Mouse (Mus musculus) thymus, postnatal 14 days (tissue): ENCODE measurements at regions not wholly inside any gene's neighbourhood (a gene's known extent, or its start where the extent isn't known, plus 50 kb on each side); places are given as distances from the start of the nearest gene placed in this dataset.
A peak's percentile ranks its signal among the peaks of the same experiment; 100 is the strongest.

ENCODE experiments used
- DNase-seq: peaks from one replicate; pipeline ENCODE4 v3.0.0; 2021

DNA sequence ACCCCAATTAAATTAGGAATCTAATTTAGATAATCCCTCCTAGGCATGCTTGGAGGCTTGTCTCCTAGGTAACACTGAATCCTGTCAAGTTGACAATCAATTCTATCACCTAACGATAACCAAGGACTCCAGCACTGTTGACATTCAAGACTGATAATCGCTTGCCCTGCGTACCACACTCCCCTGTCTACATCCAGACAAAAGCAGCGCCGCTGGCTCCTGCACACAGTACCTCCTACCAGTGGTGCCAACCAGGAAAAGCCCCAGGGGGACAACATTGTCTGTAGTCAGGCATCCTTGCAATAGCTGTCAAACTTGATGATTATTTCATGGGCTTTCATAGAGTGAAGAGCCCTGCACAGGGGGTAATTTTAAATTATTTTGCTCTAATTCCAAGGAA lies 253.4 kb upstream of the Prok2 start:
- no peak for DNase-seq

DNA sequence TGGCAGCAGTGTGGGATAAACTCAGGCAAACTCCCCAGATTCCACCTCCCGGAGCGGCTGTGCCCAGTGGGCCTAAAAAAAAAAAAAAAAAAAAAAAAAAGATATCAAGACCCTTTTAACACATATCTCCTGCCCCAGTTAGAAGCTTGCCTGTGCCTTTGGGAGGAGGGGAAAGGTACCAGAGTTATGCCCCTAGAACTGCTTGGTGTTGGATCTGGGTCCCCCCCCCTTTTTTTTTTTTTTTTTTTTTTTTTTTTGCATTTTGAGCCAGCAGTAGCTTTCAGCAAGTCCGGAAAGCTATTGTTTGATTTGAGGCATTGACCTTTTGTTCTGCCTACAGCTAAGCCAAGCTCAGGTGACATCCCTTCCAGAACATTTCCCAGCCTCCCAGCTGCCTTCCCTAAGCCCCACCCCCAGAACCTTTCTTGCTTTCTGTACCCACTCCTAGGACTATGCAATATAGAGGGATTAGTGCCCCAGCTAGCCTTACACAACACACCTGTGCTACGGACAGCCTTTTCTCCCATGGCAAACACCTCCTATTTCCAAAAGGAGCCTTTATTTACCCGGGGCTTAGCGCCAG lies 252.1 kb upstream of the Prok2 start:
- DNase-seq = no peak

DNA sequence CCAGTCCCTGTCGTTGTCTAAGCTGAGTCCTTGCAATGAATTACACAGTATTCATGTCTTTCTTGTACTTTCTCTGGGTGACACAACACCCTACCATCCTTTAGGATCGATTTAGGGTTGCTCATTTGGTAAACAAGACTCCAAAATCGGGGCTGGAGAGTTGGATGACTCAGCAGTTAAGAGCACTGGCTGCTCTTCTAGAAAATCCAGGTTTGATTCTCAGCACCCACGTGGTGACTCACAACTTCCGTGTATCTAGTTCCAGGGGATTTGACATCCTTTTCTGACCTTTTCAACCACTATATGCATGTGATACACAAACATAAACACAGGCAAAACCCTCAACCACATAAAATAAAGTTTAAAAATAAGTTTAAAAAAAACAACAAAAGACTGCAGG lies 250.0 kb upstream of the Prok2 start:
- DNase-seq = no peak

DNA sequence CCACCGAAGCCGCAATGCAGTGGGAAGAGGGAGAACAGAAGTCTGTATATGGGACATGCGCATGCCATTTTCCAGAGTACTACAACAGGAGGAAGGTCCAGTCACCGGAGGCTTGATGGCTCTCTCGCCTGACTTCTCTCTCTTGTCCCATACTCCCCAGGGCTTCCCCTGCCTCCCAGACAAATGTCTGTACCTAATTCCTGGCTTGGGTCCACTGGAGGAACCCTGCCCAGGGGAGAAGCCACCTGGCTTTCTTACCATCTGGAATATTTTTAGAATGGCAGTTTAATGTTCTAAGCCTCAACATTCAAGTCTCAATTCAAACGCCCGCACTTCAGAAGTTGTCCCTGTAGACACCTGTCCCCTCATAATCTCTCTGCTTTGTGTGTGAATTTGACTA lies 249.3 kb upstream of the Prok2 start:
- no peak for DNase-seq

- DNase-seq = no peak
These were observed 248.3 kb upstream of the Prok2 start for GRCm38 (mm10) chr6:99974464-99974863.

- DNase-seq = no peak
These were observed 245.2 kb upstream of the Prok2 start for GRCm38 (mm10) chr6:99971376-99971775.

DNA sequence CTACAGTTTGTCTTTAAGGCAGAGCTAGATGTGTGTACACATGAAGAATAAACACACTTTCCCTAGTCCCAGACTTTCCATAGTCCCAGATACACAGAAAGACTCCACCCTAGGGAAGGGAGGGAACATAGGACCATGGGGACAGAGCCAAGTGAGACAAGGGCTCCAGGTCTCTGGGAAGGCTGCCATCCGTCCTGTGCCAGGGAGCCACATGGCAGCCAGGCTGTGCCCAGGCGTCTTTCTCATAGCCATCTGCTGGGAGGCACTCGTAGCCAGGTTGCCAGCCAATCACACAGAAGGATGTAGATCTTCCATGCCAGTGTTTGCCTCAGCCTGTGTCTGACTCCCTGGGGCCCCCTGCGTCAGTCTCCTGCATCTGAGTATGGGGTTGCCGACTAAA lies 242.7 kb upstream of the Prok2 start:
- no peak for DNase-seq

GRCm38 (mm10) chr6:99967465-99967864 lies 241.3 kb upstream of the Prok2 start:
- no peak for DNase-seq

DNA sequence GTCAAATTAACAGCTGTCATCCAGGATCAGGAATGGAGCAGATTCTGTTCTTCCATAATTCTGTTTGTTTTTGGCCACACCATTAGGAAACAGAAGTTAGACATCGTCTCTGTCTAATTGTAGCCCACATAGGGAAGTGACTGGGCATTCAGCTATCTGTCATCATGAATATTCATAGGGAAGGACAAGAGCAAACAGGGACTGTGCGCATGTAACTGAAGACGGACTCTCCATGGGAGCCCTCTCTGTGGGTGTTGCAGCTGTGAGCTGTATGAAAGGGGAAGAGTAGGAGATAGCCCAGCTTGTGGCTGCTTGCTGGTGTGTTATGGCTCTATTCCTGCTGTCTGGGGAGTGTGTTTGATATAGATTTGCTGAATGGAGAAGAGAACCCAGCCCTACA lies 238.3 kb upstream of the Prok2 start:
- no peak for DNase-seq

GRCm38 (mm10) chr6:99964007-99964406 lies 237.8 kb upstream of the Prok2 start:
- DNase-seq = no peak

- DNase-seq = no peak
These were observed 233.2 kb upstream of the Prok2 start for GRCm38 (mm10) chr6:99959371-99959770.

DNA sequence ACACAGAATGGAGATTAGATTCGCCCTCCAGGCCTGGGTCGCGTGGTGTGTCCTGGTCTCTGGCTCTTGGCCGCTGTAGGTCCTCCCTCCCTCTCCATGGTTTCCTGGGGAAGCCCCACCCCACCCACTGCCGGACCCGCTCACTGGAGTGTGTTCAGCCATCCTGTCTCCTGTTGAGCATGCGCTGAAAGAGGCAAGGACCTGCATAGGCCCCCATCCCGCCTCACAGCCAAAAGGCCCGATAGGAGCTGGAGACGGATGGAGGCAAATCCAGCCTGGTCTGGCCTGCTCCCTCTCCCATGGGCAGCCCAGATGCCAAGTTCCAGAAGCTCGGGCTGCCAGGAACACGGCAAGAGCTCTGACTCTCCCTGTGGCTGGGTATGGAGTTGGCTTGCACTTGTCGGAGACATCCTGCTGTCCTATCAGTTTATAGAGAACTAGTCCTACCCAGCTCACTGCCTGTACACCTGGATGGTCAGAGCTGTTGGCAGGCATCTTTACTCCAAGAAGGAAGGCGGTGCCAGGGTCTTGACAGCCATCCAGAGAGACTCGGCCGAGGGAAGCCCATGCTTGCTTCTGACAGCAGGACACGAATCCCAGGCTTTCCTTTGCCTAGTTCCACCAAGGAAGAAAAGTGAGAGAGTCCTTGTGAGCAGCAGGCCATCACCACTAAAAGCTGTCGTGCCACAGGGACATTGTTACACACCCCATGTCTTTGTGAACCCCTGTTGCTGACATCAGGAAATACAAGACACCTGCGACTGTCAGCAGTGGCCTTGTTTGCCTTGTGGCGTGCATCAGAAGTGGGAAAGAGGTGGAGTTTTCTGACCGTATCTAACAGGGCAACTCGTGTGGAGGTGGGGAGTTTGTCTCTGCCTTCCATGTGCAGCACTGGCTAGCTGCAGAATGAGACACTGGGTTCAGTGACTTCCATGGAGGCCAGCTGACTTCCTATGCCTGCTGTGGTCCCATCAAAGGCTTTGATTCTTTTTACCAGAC lies 228.9 kb upstream of the Prok2 start:
- DNase-seq = peak; percentile 44

DNA sequence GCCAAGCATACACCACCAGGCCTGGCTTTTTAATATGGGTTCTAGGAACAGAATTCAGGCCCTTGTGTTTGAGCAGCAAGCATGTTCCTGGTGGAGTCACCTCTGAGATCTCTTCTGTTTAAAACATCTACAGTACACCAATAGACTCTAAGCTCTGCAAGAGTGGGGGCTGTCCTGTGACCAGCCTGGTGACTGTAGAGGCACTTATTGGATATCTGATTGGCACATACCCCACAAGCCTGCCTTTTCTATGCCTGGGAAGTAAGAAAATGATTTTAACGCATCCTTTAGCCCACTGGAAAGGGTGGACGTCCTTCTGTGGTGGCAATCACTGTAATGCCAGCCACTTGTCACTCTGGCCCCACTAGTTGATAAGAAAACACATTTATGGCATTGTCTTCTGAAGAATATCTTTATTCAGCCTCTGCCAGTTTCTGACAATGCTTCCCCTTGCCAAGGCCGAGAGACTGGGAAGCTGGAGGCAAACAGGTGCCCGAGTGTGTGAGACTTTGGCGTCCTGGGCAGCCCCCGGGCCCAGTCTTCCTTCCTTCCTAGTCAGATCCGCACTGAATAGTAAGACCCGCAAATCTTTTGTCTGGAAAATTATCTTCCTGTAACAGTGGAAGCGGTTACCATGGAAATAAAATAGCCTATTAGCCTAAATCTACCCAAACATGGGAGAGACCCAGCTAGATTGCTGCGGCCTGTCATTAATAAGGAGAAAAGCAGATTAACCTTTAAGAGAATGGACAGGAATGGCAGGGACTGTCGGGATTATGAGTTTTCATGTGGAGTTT lies 228.0 kb upstream of the Prok2 start:
- no peak for DNase-seq

GRCm38 (mm10) chr6:99950811-99951210 lies 224.6 kb upstream of the Prok2 start:
- no peak for DNase-seq

GRCm38 (mm10) chr6:99946917-99947316 lies 220.7 kb upstream of the Prok2 start:
- DNase-seq = no peak

DNA sequence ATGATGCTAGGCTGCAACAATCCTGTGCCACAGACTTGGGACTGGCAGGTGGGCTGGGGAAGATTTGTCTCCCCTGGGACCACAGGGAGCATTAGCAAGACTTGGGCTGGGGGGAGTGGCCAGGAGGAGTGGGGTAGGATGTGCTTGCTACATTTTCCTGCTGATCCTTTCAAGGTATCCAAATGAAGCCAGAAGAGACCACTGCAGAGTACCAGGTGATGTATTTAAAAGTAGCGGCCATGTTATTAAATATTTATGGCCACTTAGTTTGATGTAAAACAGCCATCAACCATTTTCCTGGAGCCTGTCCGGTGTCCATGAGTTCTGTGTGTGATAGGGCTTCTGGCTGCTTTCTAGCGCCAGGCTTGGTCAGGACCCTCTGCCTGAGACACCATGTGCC lies 220.3 kb upstream of the Prok2 start:
- DNase-seq = no peak

DNA sequence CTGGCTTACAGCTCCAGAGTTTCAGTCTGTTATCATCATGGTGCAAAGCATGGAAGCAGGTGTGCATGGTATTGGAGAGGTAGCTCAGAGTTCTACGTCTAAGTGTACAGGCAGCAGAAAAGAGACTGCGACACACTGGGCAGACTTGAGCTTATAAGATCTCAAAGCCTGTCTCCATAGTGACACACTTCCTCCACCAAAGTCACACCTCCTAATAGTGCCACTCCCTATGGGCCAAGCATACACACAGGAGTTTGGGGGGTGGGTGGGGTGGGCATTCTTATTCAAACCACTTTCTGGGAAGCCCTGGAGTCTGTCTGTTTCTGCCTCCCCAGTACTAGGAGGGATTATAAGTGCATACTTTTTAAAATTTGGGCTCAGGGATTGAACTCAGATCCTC lies 219.5 kb upstream of the Prok2 start:
- no peak for DNase-seq

GRCm38 (mm10) chr6:99942958-99943357 lies 216.8 kb upstream of the Prok2 start:
- no peak for DNase-seq

- DNase-seq = no peak
These were observed 213.9 kb upstream of the Prok2 start for GRCm38 (mm10) chr6:99940118-99940517.

GRCm38 (mm10) chr6:99939382-99939781 lies 213.2 kb upstream of the Prok2 start:
- DNase-seq = no peak

DNA sequence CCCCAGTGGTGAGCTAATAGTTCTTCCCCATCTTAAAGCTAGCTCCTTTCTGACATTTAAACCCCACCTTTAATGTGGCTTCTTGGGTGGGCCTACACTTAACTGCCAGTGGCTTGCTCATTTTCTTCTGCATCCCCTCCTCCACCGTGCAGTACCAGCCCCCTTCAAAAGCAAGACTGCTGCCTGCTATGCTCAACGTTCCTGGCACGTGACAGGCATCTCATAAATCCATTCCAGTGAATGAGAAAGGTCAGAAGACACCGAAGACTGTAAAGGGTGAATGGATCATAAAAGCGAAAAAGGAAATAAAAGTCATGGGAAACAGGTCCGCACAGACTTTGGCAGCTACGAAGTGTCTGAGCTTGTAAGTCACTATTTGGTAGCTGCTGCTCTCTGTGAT lies 212.8 kb upstream of the Prok2 start:
- no peak for DNase-seq

- DNase-seq = no peak
These were observed 210.5 kb upstream of the Prok2 start for GRCm38 (mm10) chr6:99936716-99937115.

DNA sequence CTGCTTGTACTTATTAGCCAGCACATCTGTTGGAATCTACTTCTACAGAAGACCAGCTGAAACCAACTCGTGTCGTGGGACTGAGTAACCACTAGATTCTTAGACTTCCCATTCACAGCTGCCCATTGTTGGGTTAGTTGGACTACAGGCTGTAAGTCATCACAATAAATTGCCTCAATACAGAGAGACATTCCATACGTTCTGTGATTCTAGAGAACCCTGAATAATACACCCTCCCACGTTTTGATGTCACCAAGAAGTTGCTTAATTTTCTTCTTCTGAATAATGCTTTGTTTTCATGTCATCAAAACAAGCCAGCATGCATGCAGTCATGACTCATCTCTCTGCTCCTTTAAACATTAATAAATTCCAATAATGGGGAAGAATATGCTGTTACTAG lies 209.2 kb upstream of the Prok2 start:
- no peak for DNase-seq

- no peak for DNase-seq
These were observed 208.2 kb upstream of the Prok2 start for GRCm38 (mm10) chr6:99934394-99934793.
